Mouse (Mus musculus): ENCODE measurements at regions not wholly inside any gene's neighbourhood (a gene's known extent, or its start where the extent isn't known, plus 50 kb on each side); places are given as distances from the start of the nearest gene placed in this dataset.

- TF ChIP-seq CTCF (IDR thresholded peaks at IDR 0.05) (no peak), EP300 (IDR thresholded peaks at IDR 0.05) (no peak)
Observed at GRCm38 (mm10) chr2:7640892-7641291, 131.5 kb upstream of the Celf2 start.

Measured in lung, postnatal 0 days (tissue).